Mouse (Mus musculus) thymus, adult 2 months (tissue): ENCODE measurements around the gene Prdm16.

ENCODE experiments used
- CTCF ChIP-seq: fragments of 200-500 bp; IDR thresholded peaks from 2 replicates; pipeline ENCODE4 v1.5.1; 2012; ENCODE audit warnings: mild to moderate bottlenecking, control low read depth, low read length, moderate library complexity, borderline replicate concordance; ENCODE audit not compliant: control insufficient read depth, poor library complexity, insufficient read depth; ENCODE audit errors: extremely low read depth
- POLR2A ChIP-seq: fragments of 200-500 bp; IDR thresholded peaks from 2 replicates; pipeline ENCODE4 v1.6.1; 2012; ENCODE audit warnings: mild to moderate bottlenecking, low read length, control low read depth, moderate library complexity; ENCODE audit not compliant: control insufficient read depth, poor library complexity, insufficient read depth; ENCODE audit errors: extremely low read depth

- TF ChIP-seq POLR2A (no peak), CTCF (no peak)
Measured at GRCm38 (mm10) chr4:154325410-154325809, 311.3 kb downstream of the Prdm16 start.
